Mouse (Mus musculus) mouse trophoblast stem cell (cell line): ENCODE data around the gene Akap17b.
"Not testable (repeated sequence)": the region's sequence is repeated elsewhere in the genome, so short reads cannot be mapped to it uniquely, and the experiment has no call there.

Experiments
- in situ Hi-C, 2 experiments: fragments of 300-500 bp; cut with MseI, MboI; formaldehyde crosslinking; loops; 2 replicates in 1 of 2; 3 replicates in 1 of 2; pipeline ENCODE4 v1.15.1; 2025

Akap17b gene

GRCm38 (mm10) chrX:36644657-36645551 lies at the start of gene Akap17b:
Gene Akap17b (minus strand): TSS chrX:36645395.
- in situ Hi-C loops, result loop anchor here in 1 of 2 experiments (10.0 kb wide), 1 partner anchor 100 kb away; the partner anchor contains the start of gene Slc25a43

- in situ Hi-C loops, result no loop called here
Measured at GRCm38 (mm10) chrX:36691365-36691764, 46.2 kb upstream of the Akap17b start.

- in situ Hi-C loops, result no loop called here
Measured at GRCm38 (mm10) chrX:36689655-36690054, 44.5 kb upstream of the Akap17b start.

- in situ Hi-C loops, result loop anchor here in 1 of 2 experiments (5.0 kb wide), 1 partner anchor 35 kb away; no protein-coding TSS in a partner anchor
Measured at GRCm38 (mm10) chrX:36676836-36677235, 31.6 kb upstream of the Akap17b start.

- in situ Hi-C loops, result no loop called here
Measured at GRCm38 (mm10) chrX:36672708-36673107, 27.5 kb upstream of the Akap17b start.

DNA sequence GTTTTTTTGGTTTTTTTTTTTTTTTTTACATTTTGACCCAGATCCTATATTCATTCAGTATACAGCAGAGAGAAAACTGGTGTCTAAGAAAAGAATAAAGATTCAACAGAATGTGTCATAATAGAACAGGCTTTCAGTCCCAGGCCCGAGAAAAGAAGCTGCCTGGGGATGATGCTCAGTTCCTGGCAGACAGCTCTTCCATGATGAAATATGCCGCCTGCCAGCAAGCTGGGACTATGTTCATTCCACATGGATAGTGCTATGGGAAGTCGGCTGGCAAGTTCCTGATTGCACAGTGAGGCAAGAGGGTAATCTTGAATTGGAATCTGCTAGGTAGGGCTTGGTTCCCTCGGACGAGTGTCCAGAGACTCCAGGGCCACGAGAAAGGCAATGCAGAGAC lies 5.1 kb downstream of the Akap17b start:
- in situ Hi-C loops, result loop anchor here in 1 of 2 experiments (10.0 kb wide), 1 partner anchor 105 kb away; the partner anchor contains the start of gene Slc25a43

GRCm38 (mm10) chrX:36630771-36631170 lies 14.4 kb downstream of the Akap17b start:
- in situ Hi-C loops, result no loop called here

DNA sequence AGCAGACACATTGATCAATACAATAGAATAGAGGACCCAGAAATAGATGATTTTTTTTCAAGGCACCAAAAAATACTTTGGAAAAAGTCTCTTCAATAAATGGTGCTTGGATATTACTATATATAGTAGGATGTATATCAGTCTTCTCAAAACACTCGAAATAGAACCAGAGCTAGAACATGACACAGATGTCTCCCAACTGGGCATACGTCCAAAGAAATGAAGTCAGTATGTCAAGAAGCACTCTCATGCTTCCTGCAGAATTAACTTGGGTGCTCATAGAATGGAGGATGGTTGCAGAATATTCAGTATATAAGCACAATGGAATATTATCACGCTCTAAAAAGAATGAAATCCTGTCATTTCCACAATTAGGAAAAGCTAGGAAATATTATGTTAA lies 17.1 kb downstream of the Akap17b start:
- in situ Hi-C loops, result loop anchor here in 1 of 2 experiments (10.0 kb wide), 1 partner anchor 117 kb away; the partner anchor contains the start of gene Slc25a43

- in situ Hi-C loops, result no loop called here
Measured at GRCm38 (mm10) chrX:36609117-36609516, 36.1 kb downstream of the Akap17b start.

DNA sequence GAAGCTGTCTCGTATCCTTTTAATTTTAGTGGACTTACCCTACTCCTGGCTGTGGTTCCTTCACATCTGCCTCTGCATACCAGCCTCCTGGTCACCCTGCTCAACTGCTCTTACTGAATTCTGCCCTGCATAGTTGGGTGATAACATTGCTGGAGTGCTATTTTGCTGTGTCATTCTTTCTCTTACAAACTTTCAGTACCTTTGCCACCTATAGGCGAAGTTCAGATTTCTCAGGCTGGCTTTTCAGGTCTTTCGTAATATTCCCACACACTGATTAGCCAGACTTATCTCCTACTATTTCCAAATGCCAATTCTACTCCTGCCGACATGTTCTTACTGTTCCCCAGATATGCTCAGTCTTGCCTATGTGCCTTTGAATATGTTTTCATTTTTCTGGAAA lies 41.2 kb downstream of the Akap17b start:
- in situ Hi-C loops, result no loop called here

GRCm38 (mm10) chrX:36602926-36603325 lies 42.3 kb downstream of the Akap17b start:
- in situ Hi-C loops, result no loop called here

DNA sequence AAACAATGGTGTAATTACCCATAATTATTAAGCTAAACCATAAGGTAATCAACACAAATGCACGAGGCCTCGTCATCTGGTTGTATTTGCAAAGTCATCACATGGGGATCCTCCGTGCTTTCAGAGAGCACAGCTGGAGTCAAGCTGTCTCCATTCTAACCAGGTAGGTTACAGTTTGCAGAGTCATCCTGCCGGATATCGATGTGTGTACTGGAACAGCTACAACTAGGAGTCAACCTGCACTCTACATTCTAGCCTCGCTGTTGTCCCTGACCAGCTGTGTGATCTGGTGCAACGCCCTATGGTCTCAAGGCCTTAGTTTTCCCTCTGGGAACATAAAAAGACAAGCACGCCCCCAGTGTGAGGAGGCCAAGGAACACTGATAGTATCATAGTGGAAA lies 45.1 kb downstream of the Akap17b start:
- in situ Hi-C loops, result no loop called here

- in situ Hi-C loops, result no loop called here
Measured at GRCm38 (mm10) chrX:36599656-36600055, 45.5 kb downstream of the Akap17b start.

DNA sequence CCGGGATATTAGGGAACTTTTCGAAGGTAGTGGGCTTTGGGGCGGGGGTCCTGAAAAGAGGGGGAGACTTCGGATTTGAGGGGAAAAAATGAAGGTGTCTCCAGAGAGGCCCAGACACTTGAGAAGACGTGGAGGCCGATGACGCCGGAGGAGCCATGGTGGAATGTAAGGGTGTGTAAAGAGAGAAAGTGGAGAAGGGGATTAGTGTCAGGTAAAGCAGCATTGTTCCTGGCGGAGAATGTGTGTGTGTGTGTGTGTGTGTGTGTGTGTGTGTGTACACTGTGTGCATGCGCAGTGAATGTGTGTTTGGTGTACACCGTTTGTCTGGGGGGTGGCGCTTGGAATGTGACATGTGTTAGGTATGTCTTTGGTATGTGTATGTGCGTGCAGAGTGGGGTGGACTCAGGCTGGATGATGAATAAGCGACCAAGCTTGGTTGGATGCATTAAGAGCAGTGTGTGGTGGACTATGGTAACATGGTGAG lies 46.3 kb downstream of the Akap17b start:
- in situ Hi-C loops, result no loop called here

GRCm38 (mm10) chrX:36598390-36598810 lies 46.8 kb downstream of the Akap17b start:
- in situ Hi-C loops, result no loop called here

DNA sequence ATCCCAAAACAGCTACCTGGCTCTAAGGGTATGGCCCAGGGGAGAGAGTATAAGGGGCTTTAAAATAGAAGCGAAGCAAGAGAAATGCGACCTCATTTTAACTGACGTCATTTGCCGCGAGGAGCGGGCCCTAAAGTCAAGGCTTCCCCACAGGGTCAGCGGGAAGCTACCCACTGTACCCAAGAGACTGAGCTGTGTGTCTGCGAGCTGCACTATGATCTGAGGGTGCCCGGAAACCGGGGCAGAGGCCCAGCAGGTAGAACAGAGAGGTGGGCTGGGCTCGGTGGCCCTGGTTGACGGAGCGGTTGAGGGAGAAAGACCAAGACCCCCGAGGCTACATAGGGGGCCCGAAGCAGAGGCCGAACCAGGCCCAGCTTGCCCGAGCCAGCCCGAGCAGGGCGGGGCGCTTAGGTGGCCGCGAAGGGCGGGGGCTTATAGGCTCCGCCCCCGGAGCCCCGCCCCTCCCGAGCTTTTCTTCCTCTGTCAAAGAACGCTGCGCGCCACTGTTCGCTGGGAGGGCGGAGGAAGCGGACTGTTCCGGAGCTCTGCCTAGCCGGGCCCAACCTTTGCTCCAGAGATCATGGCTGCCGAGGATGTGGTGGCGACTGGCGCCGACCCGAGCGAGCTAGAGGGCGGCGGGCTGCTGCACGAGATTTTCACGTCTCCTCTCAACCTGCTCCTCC lies 47.3 kb downstream of the Akap17b start, which contains the start of gene Pgrmc1:
Gene Pgrmc1 (plus strand): TSS at position 500 of the 683 bp plus-strand sequence.
- in situ Hi-C loops, result no loop called here

- in situ Hi-C loops, result not testable (repeated sequence)
Measured at GRCm38 (mm10) chrX:36596483-36597120, 48.6 kb downstream of the Akap17b start.

DNA sequence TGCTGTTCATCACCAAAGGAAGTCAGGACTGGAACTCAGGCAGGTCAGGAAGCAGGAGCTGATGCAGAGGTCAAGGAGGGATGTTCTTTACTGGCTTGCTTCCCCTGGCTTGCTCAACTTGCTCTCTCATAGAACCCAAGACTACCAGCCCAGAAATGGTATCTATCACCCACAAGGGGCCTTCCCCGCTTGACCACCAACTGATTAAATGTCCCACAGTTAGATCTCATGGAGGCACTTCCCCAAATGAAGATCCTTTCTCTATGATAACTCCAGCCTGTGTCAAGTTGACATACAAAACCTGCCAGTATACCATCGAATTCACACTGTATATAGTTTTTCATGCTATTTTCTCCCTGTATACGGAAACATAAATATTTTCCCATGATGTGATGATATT lies 49.9 kb downstream of the Akap17b start:
- in situ Hi-C loops, result no loop called here

- in situ Hi-C loops, result no loop called here
Measured at GRCm38 (mm10) chrX:36591539-36591938, 53.7 kb downstream of the Akap17b start.

DNA sequence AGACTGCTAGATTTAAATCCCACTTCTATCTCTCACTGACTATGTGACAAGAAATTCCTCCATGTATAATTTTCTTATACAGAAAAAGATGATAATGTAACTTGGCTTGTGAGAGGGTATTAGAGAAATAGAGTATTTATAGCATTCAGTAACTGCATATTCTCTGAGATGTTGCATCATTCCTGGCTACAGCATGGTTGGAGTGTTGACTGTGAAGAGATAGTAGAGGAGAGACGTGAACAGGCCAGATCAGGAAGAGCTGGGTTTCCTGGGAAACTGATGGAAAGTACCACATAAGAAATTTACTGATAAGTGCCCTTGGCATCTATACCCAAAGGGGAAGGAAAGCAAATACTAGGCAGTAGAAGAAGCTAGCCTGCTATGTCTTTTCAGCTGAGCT lies 54.1 kb downstream of the Akap17b start:
- in situ Hi-C loops, result no loop called here

DNA sequence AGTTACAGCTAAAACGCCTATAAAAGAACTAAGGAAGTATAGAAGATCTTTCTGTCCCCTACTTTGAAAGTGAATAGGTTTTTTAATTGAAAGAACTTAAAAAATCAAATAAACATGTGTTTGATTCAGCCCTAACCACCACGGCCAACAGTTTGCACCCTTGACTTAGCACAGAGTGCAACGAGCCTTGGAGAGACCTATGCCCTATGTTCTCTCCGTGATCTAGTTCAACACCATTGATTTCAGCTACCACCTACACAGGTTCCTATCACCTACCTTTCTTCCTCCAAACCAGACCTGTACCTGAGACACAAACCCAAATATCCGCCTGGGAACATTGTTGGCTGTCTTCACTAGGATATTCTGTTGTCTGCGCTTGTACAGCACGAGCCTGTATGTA lies 54.9 kb downstream of the Akap17b start:
- in situ Hi-C loops, result no loop called here
